In genomic region chr7:80069615-80070327, GRCm38 (mm10) we compare ENCODE assay signal across 8 mouse cellular contexts. TPM values are rescaled to one million over a fixed set of nuclear protein-coding genes. Genes with fewer than 3 reads are reported as not detected.
DNase-seq lines count a peak whose midpoint lies in the region; ATAC-seq and TF ChIP-seq lines count a peak whose summit lies in the region.

No protein-coding gene starts in this region.

- no peaks in the 10 kb centered on the region for H3K9me3 ChIP-seq in embryonic facial prominence, embryonic 12.5 days
- no peaks in the 10 kb centered on the region for H3K9me3 ChIP-seq in heart, postnatal 0 days (replicated peaks; ENCODE audit: control insufficient read depth, low read length)

- no peaks in the 10 kb centered on the region for H3K27me3 ChIP-seq in embryonic facial prominence, embryonic 12.5 days
- H3K27me3 ChIP-seq in heart, postnatal 0 days (ENCODE audit: control insufficient read depth, insufficient read depth, low read length): no peaks in the 10 kb centered on the region

- H3K36me3 ChIP-seq in embryonic facial prominence, embryonic 12.5 days: no peaks in the 10 kb centered on the region
- no peaks in the 10 kb centered on the region for H3K36me3 ChIP-seq in heart, postnatal 0 days (replicated peaks; ENCODE audit: control insufficient read depth, insufficient read depth, low read length)

- peak; percentile 58 for DNase-seq in kidney, adult 11 months
- DNase-seq in kidney, adult 18-20 months: no peak
- DNase-seq in heart, postnatal 0 days (ENCODE audit: low spot score): peak; percentile 82
- peak; percentile 67 to 78 for DNase-seq in layer of hippocampus, adult 2 months (ENCODE audit: low spot score in 2 of 2)
- no peak for DNase-seq in thymus, postnatal 25 days

- no peak overlapping the region for H3K4me3 ChIP-seq in embryonic facial prominence, embryonic 12.5 days
- H3K4me3 ChIP-seq in heart, postnatal 0 days (ENCODE audit: low read depth, low read length): no peak overlapping the region
- H3K4me3 ChIP-seq in layer of hippocampus, adult 2 months: no peak overlapping the region

- H3K27ac ChIP-seq in embryonic facial prominence, embryonic 12.5 days: peak overlapping the region; percentile 52
- peak overlapping the region; percentile 81 for H3K27ac ChIP-seq in heart, postnatal 0 days (ENCODE audit: low read depth)
- peak overlapping the region; percentile 77 for H3K27ac ChIP-seq in layer of hippocampus, adult 2 months

- ATAC-seq in embryonic facial prominence, embryonic 12.5 days (ENCODE audit: insufficient number of reproducible peaks, insufficient read depth, low FRiP score, low TSS enrichment): peak; percentile 41; the same call in 1 of the 2 replicates
- peak; percentile 69 for ATAC-seq in heart, postnatal 0 days (ENCODE audit: insufficient read depth, low read depth)
- ATAC-seq in megakaryocyte progenitor cell, adult 5-6 weeks (replicated peaks; ENCODE audit: poor library complexity): peak; percentile 29
- ATAC-seq in monocyte, adult 5-6 weeks (replicated peaks; ENCODE audit: insufficient number of reproducible peaks, low FRiP score, low TSS enrichment, poor library complexity, severe bottlenecking): no peak

- H3K4me1 ChIP-seq in embryonic facial prominence, embryonic 12.5 days: peaks cover 63% of the 10 kb centered on the region
- H3K4me1 ChIP-seq in heart, postnatal 0 days (ENCODE audit: control insufficient read depth, insufficient read depth): peaks cover 46% of the 10 kb centered on the region

- no peak overlapping the region; the same call in 1 of the 2 replicates for H3K4me2 ChIP-seq in embryonic facial prominence, embryonic 12.5 days (replicated peaks)
- H3K4me2 ChIP-seq in heart, postnatal 0 days (ENCODE audit: low read depth, low read length): peak overlapping the region; percentile 36; the same call in 1 of the 2 replicates

- 17% methylated on average over 13 of the region's 13 CpGs for WGBS in embryonic facial prominence, embryonic 12.5 days
- WGBS in heart, postnatal 0 days: 16% methylated on average over 11 of the region's 13 CpGs

- no peak for TF ChIP-seq CTCF in heart, postnatal 0 days (IDR thresholded peaks at IDR 0.05; ENCODE audit: low read depth)
- 0 out of 2 replicates have a peak, but pooled peaks have one; percentile 8 for TF ChIP-seq CTCF in layer of hippocampus, adult 2 months (conservative IDR thresholded peaks at IDR 0.05)

- H3K9ac ChIP-seq in embryonic facial prominence, embryonic 12.5 days: no peak overlapping the region; the same call in 1 of the 2 replicates
- peak overlapping the region; percentile 30; the same call in 1 of the 2 replicates for H3K9ac ChIP-seq in heart, postnatal 0 days (replicated peaks; ENCODE audit: low read depth, low read length)

- no peak for TF ChIP-seq EP300 in heart, postnatal 0 days (IDR thresholded peaks at IDR 0.05; ENCODE audit: low read depth)

RNA-seq across cellular contexts. Expression of gene Zfp710, which starts 45.2 kb away (rescaled TPM):
- 21.6 and 22.2 TPM in 2 replicates for polyA plus RNA-seq in embryonic facial prominence, embryonic 12.5 days (2016; fragmentation: Nextera tagmentation; extraction: Ambion mirVana)
- total RNA-seq in heart, postnatal 0 days (2014; rRNA removed; ENCODE audit: low replicate concordance): 25.5 and 29.7 TPM in 2 replicates
- 7.5 TPM in 2 replicates for polyA plus RNA-seq in heart, postnatal 0 days (2015; fragmentation: Nextera tagmentation; extraction: Ambion mirVana)
- 10 to 100 TPM; 21.4 to 27.3 TPM for total RNA-seq in layer of hippocampus, adult 2 months (2021)
- total RNA-seq in megakaryocyte progenitor cell, adult 5-6 weeks (2015): 18.9 and 19.3 TPM in 2 replicates
- 22.7 and 23.6 TPM in 2 replicates for total RNA-seq in megakaryocyte progenitor cell, adult 5-6 weeks (2017)
- 55.9 to 77.3 TPM (median 60.7 TPM) in 3 replicates for total RNA-seq in monocyte, adult 5-6 weeks (2017)

RNA-seq across cellular contexts. Expression of gene Idh2, which starts 45.4 kb away (rescaled TPM):
- 495 and 498 TPM in 2 replicates for polyA plus RNA-seq in embryonic facial prominence, embryonic 12.5 days (2016; fragmentation: Nextera tagmentation; extraction: Ambion mirVana)
- 3,422 and 3,660 TPM in 2 replicates for total RNA-seq in heart, postnatal 0 days (2014; rRNA removed; ENCODE audit: low replicate concordance)
- polyA plus RNA-seq in heart, postnatal 0 days (2015; fragmentation: Nextera tagmentation; extraction: Ambion mirVana): 2,757 and 2,826 TPM in 2 replicates
- total RNA-seq in layer of hippocampus, adult 2 months (2021): 10 to 100 TPM; 63.8 to 69.8 TPM
- total RNA-seq in megakaryocyte progenitor cell, adult 5-6 weeks (2015): 267 and 274 TPM in 2 replicates
- 276 and 284 TPM in 2 replicates for total RNA-seq in megakaryocyte progenitor cell, adult 5-6 weeks (2017)
- total RNA-seq in monocyte, adult 5-6 weeks (2017): 23.3 to 27.2 TPM (median 24.2 TPM) in 3 replicates

Comparison
In these comparisons a context has a peak if more than half of its experiments do, and no peak if none do; other contexts are left out.
1. DNase-seq: peak in kidney, adult 11 months (single experiment), heart, postnatal 0 days (single experiment) and layer of hippocampus, adult 2 months (2 of 2); none in kidney, adult 18-20 months (single experiment) and thymus, postnatal 25 days (single experiment).
2. RNA of gene Idh2, which starts 45.4 kb away (total RNA-seq): 3,422 to 3,660 TPM in heart, postnatal 0 days; 267 to 284 TPM in megakaryocyte progenitor cell, adult 5-6 weeks, 63.8 to 69.8 TPM in layer of hippocampus, adult 2 months and 23.3 to 27.2 TPM in monocyte, adult 5-6 weeks; every median in the first group is over 10 times any median in the second.
3. Peak in every context shown above with its lines, with median percentiles within 50 percentile points of each other: H3K27ac ChIP-seq.